Mouse (Mus musculus) embryonic fibroblast, embryonic 13.5 days (primary cell): Measurements from ENCODE around the gene Amn. TPM values are rescaled to one million over a fixed set of nuclear protein-coding genes. Genes with fewer than 3 reads are reported as not detected.

Source experiments
- H3K27ac ChIP-seq: 2 replicates; pipeline ENCODE4 v1.5.1; 2012; ENCODE audit warnings: low read length, control low read depth, inconsistent platforms; ENCODE audit not compliant: insufficient read depth
- H3K4me1 ChIP-seq: 2 replicates; pipeline ENCODE4 v1.6.1; 2011; ENCODE audit warnings: low read length; ENCODE audit not compliant: control insufficient read depth, insufficient read depth
- H3K4me3 ChIP-seq: 2 replicates; pipeline ENCODE4 v1.5.1; 2011; ENCODE audit warnings: mild to moderate bottlenecking, control low read depth, low read length; ENCODE audit not compliant: insufficient read depth
- CTCF ChIP-seq: IDR thresholded peaks from 2 replicates; pipeline ENCODE4 v1.5.1; 2011; ENCODE audit warnings: mild to moderate bottlenecking, control low read depth, low read length, moderate library complexity, borderline replicate concordance; ENCODE audit not compliant: insufficient read depth
- POLR2A ChIP-seq: IDR thresholded peaks from 2 replicates; pipeline ENCODE4 v1.6.1; 2011; ENCODE audit warnings: low read depth, mild to moderate bottlenecking, control low read depth, low read length, moderate library complexity
- polyA plus RNA-seq: library from polyadenylated mRNA; stranded (reverse); fragments of >200 nt; gene quantifications from 2 replicates; pipeline ENCODE4 v1.2.4, GENCODE M21; 2011; ENCODE audit warnings: low read depth; ENCODE audit not compliant: missing spikeins, insufficient read length

The Amn gene
- polyA plus RNA-seq, 1 experiment, result not detected

GRCm38 (mm10) chr12:111238778-111239177 lies 32.1 kb upstream of the Amn start:
- no peak for TF ChIP-seq CTCF
- TF ChIP-seq POLR2A, result no peak
- no peak overlapping the region for H3K27ac ChIP-seq
- H3K4me1 ChIP-seq, result no peaks in the 10 kb centered on the region
- H3K4me3 ChIP-seq, result no peak overlapping the region

- no peaks in the 10 kb centered on the region for H3K4me1 ChIP-seq
- no peak for TF ChIP-seq CTCF
- H3K4me3 ChIP-seq, result no peak overlapping the region
- H3K27ac ChIP-seq, result no peak overlapping the region
Observed at GRCm38 (mm10) chr12:111239930-111240329, 31.0 kb upstream of the Amn start.

- TF ChIP-seq POLR2A (no peak), CTCF (no peak)
- Histone ChIP-seq H3K4me1 (no peaks in the 10 kb centered on the region), H3K27ac (no peak overlapping the region), H3K4me3 (no peak overlapping the region)
Observed at GRCm38 (mm10) chr12:111241916-111242315, 29.0 kb upstream of the Amn start.

- H3K4me1 ChIP-seq, result no peaks in the 10 kb centered on the region
- no peak overlapping the region for H3K4me3 ChIP-seq
- TF ChIP-seq CTCF (no peak), POLR2A (no peak)
- no peak overlapping the region for H3K27ac ChIP-seq
Observed at GRCm38 (mm10) chr12:111242346-111242745, 28.5 kb upstream of the Amn start.

GRCm38 (mm10) chr12:111243733-111244132 lies 27.2 kb upstream of the Amn start:
- H3K27ac ChIP-seq, result no peak overlapping the region
- no peak overlapping the region for H3K4me3 ChIP-seq
- H3K4me1 ChIP-seq, result no peaks in the 10 kb centered on the region
- TF ChIP-seq CTCF (no peak), POLR2A (no peak)

GRCm38 (mm10) chr12:111245070-111245469 lies 25.8 kb upstream of the Amn start:
- H3K4me3 ChIP-seq, result no peak overlapping the region
- no peaks in the 10 kb centered on the region for H3K4me1 ChIP-seq
- TF ChIP-seq POLR2A, result no peak
- no peak for TF ChIP-seq CTCF
- no peak overlapping the region for H3K27ac ChIP-seq

GRCm38 (mm10) chr12:111246808-111247464 lies 24.0 kb upstream of the Amn start:
- H3K4me1 ChIP-seq, result no peaks in the 10 kb centered on the region
- TF ChIP-seq CTCF (no peak), POLR2A (no peak)
- no peak overlapping the region for H3K4me3 ChIP-seq
- no peak overlapping the region for H3K27ac ChIP-seq

GRCm38 (mm10) chr12:111249095-111249494 lies 21.8 kb upstream of the Amn start:
- TF ChIP-seq CTCF (no peak), POLR2A (no peak)
- Histone ChIP-seq H3K4me3 (no peak overlapping the region), H3K27ac (no peak overlapping the region), H3K4me1 (no peaks in the 10 kb centered on the region)

- Histone ChIP-seq H3K4me1 (no peaks in the 10 kb centered on the region), H3K27ac (no peak overlapping the region), H3K4me3 (no peak overlapping the region)
- TF ChIP-seq CTCF (no peak), POLR2A (no peak)
Observed at GRCm38 (mm10) chr12:111250116-111250515, 20.8 kb upstream of the Amn start.

GRCm38 (mm10) chr12:111251227-111251626 lies 19.7 kb upstream of the Amn start:
- no peak overlapping the region for H3K27ac ChIP-seq
- no peak overlapping the region for H3K4me3 ChIP-seq
- TF ChIP-seq POLR2A (no peak), CTCF (0 out of 2 replicates have a peak, but pooled peaks have one; percentile 3)
- no peaks in the 10 kb centered on the region for H3K4me1 ChIP-seq

GRCm38 (mm10) chr12:111263650-111264049 lies 7.2 kb upstream of the Amn start:
- TF ChIP-seq CTCF (no peak), POLR2A (no peak)
- Histone ChIP-seq H3K27ac (no peak overlapping the region), H3K4me3 (no peak overlapping the region), H3K4me1 (no peaks in the 10 kb centered on the region)
